Mouse (Mus musculus) CD4-positive, CD25-positive, alpha-beta regulatory T cell, adult 2 months (primary cell): ENCODE measurements at regions not wholly inside any gene's neighbourhood (a gene's known extent, or its start where the extent isn't known, plus 50 kb on each side); places are given as distances from the start of the nearest gene placed in this dataset.
"Not testable (repeated sequence)": the region's sequence is repeated elsewhere in the genome, so short reads cannot be mapped to it uniquely, and the experiment has no call there.

ENCODE experiments used
- DNase-seq: peaks from one replicate; pipeline ENCODE4 v3.0.0-alpha.2; 2012; ENCODE audit warnings: low read depth, low spot score

GRCm38 (mm10) chr17:27318969-27319695, 114.9 kb upstream of the Lemd2 start:
- DNase-seq, result no peak

GRCm38 (mm10) chr17:27317576-27318277, 113.5 kb upstream of the Lemd2 start:
- no peak for DNase-seq

GRCm38 (mm10) chr17:27316711-27317575, 112.7 kb upstream of the Lemd2 start:
- DNase-seq, result no peak

- no peak for DNase-seq
Measured at GRCm38 (mm10) chr17:27315947-27316628, 111.8 kb upstream of the Lemd2 start.

- no peak for DNase-seq
Measured at GRCm38 (mm10) chr17:27315428-27315827, 111.2 kb upstream of the Lemd2 start.

- DNase-seq, result no peak
Measured at GRCm38 (mm10) chr17:27314821-27315392, 110.6 kb upstream of the Lemd2 start.

GRCm38 (mm10) chr17:27308933-27309332, 104.7 kb upstream of the Lemd2 start:
- peak; percentile 45 for DNase-seq

- DNase-seq, result no peak
Measured at GRCm38 (mm10) chr17:27304842-27305241, 100.6 kb upstream of the Lemd2 start.

- DNase-seq, result no peak
Measured at GRCm38 (mm10) chr17:27303633-27304479, 99.6 kb upstream of the Lemd2 start.

GRCm38 (mm10) chr17:27303061-27303460, 98.8 kb upstream of the Lemd2 start:
- DNase-seq, result no peak

- DNase-seq, result no peak
Measured at GRCm38 (mm10) chr17:27301376-27301775, 97.1 kb upstream of the Lemd2 start.

GRCm38 (mm10) chr17:27299297-27299696, 95.0 kb upstream of the Lemd2 start:
- peak; percentile 22 for DNase-seq

GRCm38 (mm10) chr17:27298351-27298750, 94.1 kb upstream of the Lemd2 start:
- no peak for DNase-seq

- no peak for DNase-seq
Measured at GRCm38 (mm10) chr17:27296156-27296555, 91.9 kb upstream of the Lemd2 start.

- DNase-seq, result no peak
Measured at GRCm38 (mm10) chr17:27294208-27294604, 89.9 kb upstream of the Lemd2 start.

GRCm38 (mm10) chr17:27293586-27294207, 89.4 kb upstream of the Lemd2 start:
- DNase-seq, result no peak

GRCm38 (mm10) chr17:27291673-27292072, 87.4 kb upstream of the Lemd2 start:
- DNase-seq, result no peak

- DNase-seq, result no peak
Measured at GRCm38 (mm10) chr17:27291176-27291575, 86.9 kb upstream of the Lemd2 start.

- DNase-seq, result no peak
Measured at GRCm38 (mm10) chr17:27290311-27290710, 86.0 kb upstream of the Lemd2 start.

- DNase-seq, result not testable (repeated sequence)
Measured at GRCm38 (mm10) chr17:27289804-27290203, 85.5 kb upstream of the Lemd2 start.
